Mouse (Mus musculus) layer of hippocampus, adult 9-10 months (tissue): ENCODE measurements around the gene Clybl.

Source experiments
- DNase-seq: peaks from one replicate; pipeline ENCODE4 v3.0.0; 2022; ENCODE audit warnings: low spot score

Clybl gene

DNA sequence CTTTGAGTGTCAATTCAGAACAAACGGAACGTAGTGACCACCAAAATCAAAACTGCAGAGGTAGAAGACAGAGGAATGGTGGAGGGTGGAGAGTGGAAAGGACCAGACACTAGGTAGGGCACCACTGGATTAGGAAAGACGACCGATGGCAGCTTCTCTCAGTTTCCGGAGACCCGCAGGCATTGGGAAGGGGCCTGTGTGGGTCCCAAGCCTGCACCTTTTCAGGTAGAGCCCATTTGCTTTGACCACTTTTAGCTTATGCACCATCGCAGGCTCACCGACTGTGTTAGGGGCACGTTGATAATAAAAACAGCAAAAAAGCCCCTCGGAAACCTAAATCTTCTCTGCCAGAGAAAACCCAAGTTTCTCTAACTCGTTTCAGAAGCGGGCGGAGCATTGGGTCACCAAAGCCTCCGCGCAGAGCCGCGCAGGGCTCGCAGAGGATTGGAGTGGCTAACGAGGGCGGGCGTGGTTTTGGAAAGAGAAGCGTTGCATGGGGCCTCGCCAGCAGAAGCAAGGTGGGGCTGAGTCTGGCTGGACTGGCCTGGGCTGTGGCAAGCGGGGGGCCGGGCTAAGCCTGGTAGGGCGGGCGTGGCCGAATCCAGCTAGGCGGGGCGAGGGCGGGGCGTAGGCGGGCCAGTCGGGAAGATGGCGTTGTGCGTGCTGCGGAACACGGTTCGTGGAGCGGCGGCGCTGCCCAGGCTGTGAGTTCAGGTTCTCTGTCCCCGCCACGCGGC lies at the start of gene Clybl:
TSS of gene Clybl (plus strand) at position 627 of the 737 bp plus-strand sequence.
- peak; percentile 79 for DNase-seq

- DNase-seq = no peak
Observed at GRCm38 (mm10) chr14:122136368-122136928, 45.1 kb upstream of the Clybl start.

DNA sequence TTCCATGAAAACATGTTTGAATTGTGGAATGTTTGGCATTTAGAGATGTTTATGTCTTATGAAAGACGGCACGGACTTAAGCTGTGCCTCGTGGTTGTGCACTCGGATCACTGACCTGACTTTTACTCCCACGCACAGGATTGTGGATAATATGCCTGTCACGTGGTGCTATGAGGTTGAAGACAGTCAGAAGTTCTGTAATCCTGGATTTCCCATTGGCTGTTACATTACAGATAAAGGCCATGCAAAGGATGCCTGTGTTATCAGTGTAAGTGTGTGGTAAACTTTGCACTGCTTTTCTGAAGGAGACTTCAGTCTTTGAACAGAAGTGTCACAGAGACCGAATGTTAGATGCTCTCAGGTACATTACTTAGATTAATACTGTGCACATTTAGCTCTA lies 44.3 kb upstream of the Clybl start:
- DNase-seq = no peak

DNA sequence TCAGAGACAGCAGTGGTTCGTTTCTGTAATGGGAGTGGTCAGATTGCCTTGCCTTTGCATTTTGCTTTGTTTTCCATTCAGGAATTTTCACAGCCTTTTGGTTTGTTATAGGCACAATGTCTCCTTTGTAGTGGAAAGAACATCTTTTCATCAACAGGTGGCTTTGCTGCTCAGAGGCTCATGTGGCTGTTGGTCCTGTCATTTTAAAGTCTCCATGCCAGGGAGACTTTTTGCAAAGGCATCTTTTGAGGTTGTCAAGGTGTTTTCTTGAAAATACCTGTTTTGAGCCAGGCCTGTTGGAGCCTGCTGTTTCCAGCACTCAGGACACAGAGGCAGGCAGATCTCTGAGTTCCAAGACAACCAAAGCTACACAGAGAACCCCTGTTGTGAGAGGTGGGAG lies 41.4 kb upstream of the Clybl start:
- DNase-seq = no peak

GRCm38 (mm10) chr14:122143585-122144269 lies 37.8 kb upstream of the Clybl start:
- DNase-seq = no peak

GRCm38 (mm10) chr14:122145374-122145773 lies 36.1 kb upstream of the Clybl start:
- DNase-seq = no peak

GRCm38 (mm10) chr14:122150616-122151015 lies 30.9 kb upstream of the Clybl start:
- DNase-seq = no peak

GRCm38 (mm10) chr14:122157738-122158137 lies 23.8 kb upstream of the Clybl start:
- DNase-seq = no peak

GRCm38 (mm10) chr14:122160916-122161315 lies 20.6 kb upstream of the Clybl start:
- DNase-seq = no peak

DNA sequence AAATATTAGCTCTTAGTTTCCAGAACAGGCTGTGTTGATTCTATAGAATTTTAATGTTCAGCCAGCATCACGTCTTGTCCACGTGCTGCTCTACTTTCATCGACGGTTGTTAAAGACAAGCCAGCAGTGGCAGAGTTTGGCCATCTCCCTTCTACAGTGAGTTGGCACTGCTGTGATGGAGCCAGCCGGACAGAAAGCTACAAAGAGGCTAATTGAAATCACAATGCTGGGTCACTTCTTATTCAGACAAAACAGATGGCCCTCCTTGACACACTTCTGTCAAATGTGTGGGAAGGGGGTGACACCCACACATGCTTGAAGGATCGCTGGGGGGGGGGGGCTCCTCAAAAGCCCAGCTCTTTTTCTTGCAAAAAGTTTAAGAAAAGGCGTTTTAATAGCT lies 12.6 kb upstream of the Clybl start:
- DNase-seq = no peak

GRCm38 (mm10) chr14:122170202-122170781 lies 11.2 kb upstream of the Clybl start:
- no peak for DNase-seq

DNA sequence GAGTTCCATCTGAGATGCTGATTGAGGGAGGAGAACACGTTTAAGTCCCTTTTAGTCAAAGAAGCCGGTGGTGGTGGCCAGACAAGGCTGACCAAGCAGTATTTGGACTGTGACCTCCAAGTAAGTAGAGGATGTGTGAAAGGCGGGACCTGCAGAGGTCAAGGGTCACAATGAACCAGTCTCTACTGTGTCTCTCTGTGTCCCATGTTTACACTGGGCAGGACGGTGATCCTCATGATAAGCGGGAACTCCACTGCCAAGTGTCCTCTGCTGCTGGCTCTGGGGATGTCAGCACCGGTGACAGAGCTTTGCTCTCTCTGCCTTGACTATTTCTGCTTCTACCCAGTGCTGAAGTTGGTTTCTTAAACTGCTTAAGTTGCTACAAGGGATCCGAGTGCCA lies 10.5 kb upstream of the Clybl start:
- DNase-seq = no peak

- DNase-seq = no peak
Observed at GRCm38 (mm10) chr14:122176263-122176798, 5.2 kb upstream of the Clybl start.

GRCm38 (mm10) chr14:122179262-122179661 lies 2.2 kb upstream of the Clybl start:
- no peak for DNase-seq

- DNase-seq = no peak
Observed at GRCm38 (mm10) chr14:122181815-122182157, 282 bp downstream of the Clybl start.

GRCm38 (mm10) chr14:122182220-122182619 lies 716 bp downstream of the Clybl start:
- DNase-seq = no peak

GRCm38 (mm10) chr14:122183974-122184373 lies 2.5 kb downstream of the Clybl start:
- no peak for DNase-seq

- DNase-seq = no peak
Observed at GRCm38 (mm10) chr14:122188250-122188649, 6.7 kb downstream of the Clybl start.

DNA sequence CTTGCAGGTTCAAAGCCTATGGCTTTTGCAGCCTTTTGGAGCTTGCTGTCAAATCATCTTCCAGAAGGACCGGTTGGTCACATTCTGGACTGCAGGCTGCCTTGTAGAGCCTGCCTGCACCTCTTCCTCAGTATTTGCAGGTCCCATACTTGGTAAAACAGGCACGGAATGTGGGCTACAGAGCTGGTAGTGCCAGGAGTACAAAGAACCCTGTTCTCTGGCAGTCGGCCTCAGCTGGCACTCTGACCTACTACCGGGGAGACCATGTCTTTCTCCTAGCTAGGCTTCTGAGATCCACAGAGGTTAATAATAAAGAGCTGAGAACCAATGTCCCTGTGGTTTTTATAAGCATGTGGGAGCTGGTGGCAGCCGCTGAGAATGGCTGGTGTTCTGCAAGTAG lies 8.4 kb downstream of the Clybl start:
- no peak for DNase-seq

- no peak for DNase-seq
Observed at GRCm38 (mm10) chr14:122190527-122190926, 9.0 kb downstream of the Clybl start.

DNA sequence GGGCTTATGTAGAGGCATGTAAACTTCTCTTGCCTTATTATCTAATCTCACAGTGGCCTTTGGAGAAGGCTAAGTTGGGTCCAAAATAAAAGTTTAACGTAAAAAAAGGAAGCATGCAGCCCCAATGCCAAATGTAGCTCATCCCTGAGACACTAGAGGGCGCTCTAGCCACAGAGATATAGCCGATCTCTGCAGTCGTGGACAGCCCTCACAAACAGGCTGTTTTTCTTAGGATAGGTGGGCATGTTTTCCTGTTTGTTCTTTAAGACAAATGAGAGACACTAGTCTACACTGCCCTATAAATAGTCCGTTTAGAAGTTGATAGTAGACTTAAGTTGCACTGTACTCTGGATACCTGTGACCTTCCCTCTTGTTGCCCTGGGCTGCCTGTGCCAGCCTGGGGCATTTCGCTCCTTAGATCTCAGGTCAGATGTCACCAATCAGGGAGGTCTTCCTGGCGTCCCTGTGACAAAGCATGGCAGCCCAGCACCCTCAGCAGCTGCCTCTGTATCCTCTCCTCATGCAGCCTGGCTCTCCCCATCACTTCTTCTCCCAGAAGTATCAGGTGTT lies 9.5 kb downstream of the Clybl start:
- DNase-seq = peak; percentile 50

GRCm38 (mm10) chr14:122194630-122195029 lies 13.1 kb downstream of the Clybl start:
- DNase-seq = no peak
